Mouse (Mus musculus) testis, adult 2 months (tissue): ENCODE measurements around the gene Abcb8.

Experiments
- CTCF ChIP-seq: fragments of 200-500 bp; IDR thresholded peaks from 2 replicates; pipeline ENCODE4 v1.5.1; 2012; ENCODE audit warnings: low read depth, mild to moderate bottlenecking, inconsistent platforms, low read length, moderate library complexity; ENCODE audit not compliant: control insufficient read depth, insufficient read depth, insufficient replicate concordance
- POLR2A ChIP-seq: fragments of 200-500 bp; IDR thresholded peaks from 2 replicates; pipeline ENCODE4 v1.6.1; 2012; ENCODE audit warnings: low read depth, mild to moderate bottlenecking, inconsistent platforms, low read length, moderate library complexity; ENCODE audit not compliant: control insufficient read depth

DNA sequence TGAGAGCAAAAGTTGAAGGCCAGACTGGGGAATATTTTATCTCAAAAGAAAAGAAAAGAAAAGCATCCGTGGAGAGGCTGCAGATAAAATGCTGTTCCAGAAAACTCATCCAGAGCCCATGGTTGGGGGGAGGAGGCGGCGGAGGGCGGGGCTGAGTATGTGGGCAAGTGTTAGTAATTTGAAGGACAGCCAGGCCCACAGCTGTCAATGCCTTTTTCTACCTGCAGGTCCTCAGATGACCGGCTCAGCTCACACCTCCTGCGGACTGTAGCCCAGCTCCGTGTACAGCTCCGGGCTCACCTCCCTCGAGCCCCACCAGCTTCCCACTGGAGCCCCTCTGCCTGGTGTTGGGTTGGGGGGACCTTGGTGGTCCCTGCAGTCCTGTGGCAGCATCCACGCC lies 6.2 kb downstream of the Abcb8 start:
- TF ChIP-seq CTCF = no peak
- TF ChIP-seq POLR2A = no peak
